Mouse (Mus musculus) embryonic facial prominence, embryonic 15.5 days (tissue): Measurements from ENCODE around the gene Tmem82. TPM values are rescaled to one million over a fixed set of nuclear protein-coding genes. Genes with fewer than 3 reads are reported as not detected.
"Not testable (repeated sequence)": the region's sequence is repeated elsewhere in the genome, so short reads cannot be mapped to it uniquely, and the experiment has no call there.

ENCODE experiments used
- ATAC-seq: fragments of 200-750 bp; cut with Nextera tagmentation; 2 replicates; pipeline ENCODE4 v1.8.0; 2017; ENCODE audit warnings: low read depth, moderate TSS enrichment; ENCODE audit not compliant: insufficient number of reproducible peaks, low FRiP score, low TSS enrichment
- H3K27ac ChIP-seq: fragments of 300-500 bp; sonication (generic); replicated peaks from 2 replicates; pipeline ENCODE4 v1.5.1; 2015; ENCODE audit warnings: mild to moderate bottlenecking, inconsistent platforms
- H3K27me3 ChIP-seq: fragments of 300-500 bp; sonication (generic); 2 replicates; pipeline ENCODE4 v1.6.1; 2015; ENCODE audit warnings: inconsistent platforms
- H3K36me3 ChIP-seq: fragments of 300-500 bp; sonication (generic); 2 replicates; pipeline ENCODE4 v1.6.1; 2015; ENCODE audit warnings: mild to moderate bottlenecking, inconsistent platforms
- H3K4me1 ChIP-seq: fragments of 300-500 bp; sonication (generic); 2 replicates; pipeline ENCODE4 v1.6.1; 2015; ENCODE audit warnings: inconsistent platforms
- H3K4me2 ChIP-seq: fragments of 300-500 bp; sonication (generic); replicated peaks from 2 replicates; pipeline ENCODE4 v1.6.1; 2015; ENCODE audit warnings: mild to moderate bottlenecking, inconsistent platforms
- H3K4me3 ChIP-seq: fragments of 300-500 bp; sonication (generic); replicated peaks from 2 replicates; pipeline ENCODE4 v1.5.1; 2015; ENCODE audit warnings: mild to moderate bottlenecking, inconsistent platforms
- H3K9ac ChIP-seq: fragments of 300-500 bp; sonication (generic); 2 replicates; pipeline ENCODE4 v1.6.1; 2015; ENCODE audit warnings: inconsistent platforms
- H3K9me3 ChIP-seq: fragments of 300-500 bp; sonication (generic); replicated peaks from 2 replicates; pipeline ENCODE4 v1.6.1; 2016; ENCODE audit warnings: inconsistent platforms
- WGBS: fragments of 180-500 bp; shearing (Covaris S2); methylation state at CpG from one replicate; pipeline ENCODE4 v1.1.7; 2015; 5-methylcytosine and 5-hydroxymethylcytosine counted together
- polyA plus RNA-seq: library from polyadenylated mRNA; unstranded; fragments of >200 nt; fragmentation: Nextera tagmentation; extraction: Ambion mirVana; gene quantifications from 2 replicates; pipeline ENCODE4 v1.2.1, GENCODE M21; 2015

Tmem82 gene
- polyA plus RNA-seq, 1 experiment from 2014 or later = 0.48 TPM

GRCm38 (mm10) chr4:141572668-141573358, 45.6 kb downstream of the Tmem82 start:
- 72% methylated on average over 7 of the region's 7 CpGs for WGBS
- ATAC-seq = no peak

GRCm38 (mm10) chr4:141571934-141572333, 46.5 kb downstream of the Tmem82 start:
- Histone ChIP-seq H3K27me3 (no peaks in the 10 kb centered on the region), H3K9ac (no peak overlapping the region), H3K4me2 (no peak overlapping the region), H3K4me3 (no peak overlapping the region), H3K27ac (no peak overlapping the region), H3K36me3 (0 out of 2 replicates have a peak, but pooled peaks cover 3% of the 10 kb centered on the region), H3K9me3 (no peaks in the 10 kb centered on the region), H3K4me1 (peaks cover 5% of the 10 kb centered on the region)
- no peak for ATAC-seq
- WGBS = 68% methylated on average over 10 of the region's 10 CpGs

More at GRCm38 (mm10) chr4:141572668-141573358, 45.6 kb downstream of the Tmem82 start:
- peaks cover 5% of the 10 kb centered on the region for H3K4me1 ChIP-seq
- H3K9ac ChIP-seq = no peak overlapping the region
- no peaks in the 10 kb centered on the region for H3K9me3 ChIP-seq
- H3K4me2 ChIP-seq = no peak overlapping the region
- H3K4me3 ChIP-seq = no peak overlapping the region
- peaks cover 12% of the 10 kb centered on the region for H3K36me3 ChIP-seq
- no peaks in the 10 kb centered on the region for H3K27me3 ChIP-seq
- H3K27ac ChIP-seq = 0 out of 2 replicates have a peak overlapping the region, but pooled peaks have one; percentile 41

- ATAC-seq = no peak
- H3K4me3 ChIP-seq = no peak overlapping the region
- H3K27me3 ChIP-seq = no peaks in the 10 kb centered on the region
- no peak overlapping the region for H3K4me2 ChIP-seq
- no peaks in the 10 kb centered on the region for H3K9me3 ChIP-seq
- H3K27ac ChIP-seq = no peak overlapping the region
- no peaks in the 10 kb centered on the region for H3K36me3 ChIP-seq
- WGBS = 63% methylated on average over 6 of the region's 6 CpGs
- peaks cover 5% of the 10 kb centered on the region for H3K4me1 ChIP-seq
- no peak overlapping the region for H3K9ac ChIP-seq
These were observed 47.1 kb downstream of the Tmem82 start for GRCm38 (mm10) chr4:141571337-141571739.

GRCm38 (mm10) chr4:141570821-141571220, 47.6 kb downstream of the Tmem82 start:
- Histone ChIP-seq H3K27ac (no peak overlapping the region), H3K36me3 (no peaks in the 10 kb centered on the region), H3K4me1 (peaks cover 5% of the 10 kb centered on the region), H3K4me3 (no peak overlapping the region), H3K9ac (no peak overlapping the region), H3K4me2 (no peak overlapping the region), H3K27me3 (no peaks in the 10 kb centered on the region), H3K9me3 (no peaks in the 10 kb centered on the region)
- 83% methylated on average over 1 of the region's 1 CpGs for WGBS
- no peak for ATAC-seq

GRCm38 (mm10) chr4:141570004-141570403, 48.4 kb downstream of the Tmem82 start:
- H3K4me2 ChIP-seq = no peak overlapping the region
- 59% methylated on average over 6 of the region's 6 CpGs for WGBS
- H3K9me3 ChIP-seq = no peaks in the 10 kb centered on the region
- H3K27ac ChIP-seq = no peak overlapping the region
- peaks cover 9% of the 10 kb centered on the region for H3K4me1 ChIP-seq
- H3K36me3 ChIP-seq = no peaks in the 10 kb centered on the region
- ATAC-seq = no peak
- H3K4me3 ChIP-seq = no peak overlapping the region
- no peak overlapping the region for H3K9ac ChIP-seq
- no peaks in the 10 kb centered on the region for H3K27me3 ChIP-seq

- no peak for ATAC-seq
- Histone ChIP-seq H3K27me3 (no peaks in the 10 kb centered on the region), H3K4me2 (no peak overlapping the region), H3K27ac (no peak overlapping the region), H3K9me3 (no peaks in the 10 kb centered on the region), H3K4me3 (no peak overlapping the region), H3K4me1 (peaks cover 10% of the 10 kb centered on the region), H3K36me3 (no peaks in the 10 kb centered on the region), H3K9ac (no peak overlapping the region)
- 75% methylated on average over 5 of the region's 5 CpGs for WGBS
These were observed 49.5 kb downstream of the Tmem82 start for GRCm38 (mm10) chr4:141568966-141569365.

- not testable (repeated sequence) for H3K27ac ChIP-seq, H3K9ac ChIP-seq, H3K9me3 ChIP-seq, H3K4me2 ChIP-seq, H3K4me3 ChIP-seq, H3K36me3 ChIP-seq, H3K27me3 ChIP-seq, ATAC-seq
- H3K4me1 ChIP-seq = peaks cover 10% of the 10 kb centered on the region
- 85% methylated on average over 7 of the region's 7 CpGs for WGBS
These were observed 51.3 kb downstream of the Tmem82 start for GRCm38 (mm10) chr4:141567174-141567573.

- ATAC-seq = no peak
- Histone ChIP-seq H3K27me3 (no peaks in the 10 kb centered on the region), H3K9ac (no peak overlapping the region), H3K27ac (peak overlapping the region; percentile 88; the same call in 1 of the 2 replicates), H3K9me3 (no peaks in the 10 kb centered on the region), H3K36me3 (no peaks in the 10 kb centered on the region), H3K4me3 (no peak overlapping the region), H3K4me2 (no peak overlapping the region), H3K4me1 (peaks cover 13% of the 10 kb centered on the region)
- WGBS = 91% methylated on average over 6 of the region's 6 CpGs
These were observed 52.2 kb downstream of the Tmem82 start for GRCm38 (mm10) chr4:141566187-141566586.

GRCm38 (mm10) chr4:141565325-141565724, 53.1 kb downstream of the Tmem82 start:
- H3K4me3 ChIP-seq = no peak overlapping the region
- WGBS = 17% methylated on average over 7 of the region's 7 CpGs
- peak; percentile 64 for ATAC-seq

GRCm38 (mm10) chr4:141564660-141565059, 53.8 kb downstream of the Tmem82 start:
- no peak for ATAC-seq
- H3K4me2 ChIP-seq = no peak overlapping the region
- no peaks in the 10 kb centered on the region for H3K36me3 ChIP-seq
- peak overlapping the region; percentile 51; the same call in 1 of the 2 replicates for H3K27ac ChIP-seq
- peaks cover 19% of the 10 kb centered on the region for H3K4me1 ChIP-seq
- H3K9me3 ChIP-seq = no peaks in the 10 kb centered on the region
- 72% methylated on average over 3 of the region's 3 CpGs for WGBS
- H3K9ac ChIP-seq = no peak overlapping the region
- no peaks in the 10 kb centered on the region for H3K27me3 ChIP-seq
- no peak overlapping the region for H3K4me3 ChIP-seq

More at GRCm38 (mm10) chr4:141565325-141565724, 53.1 kb downstream of the Tmem82 start:
- Histone ChIP-seq H3K9ac (no peak overlapping the region), H3K36me3 (no peaks in the 10 kb centered on the region), H3K9me3 (no peaks in the 10 kb centered on the region), H3K27ac (peak overlapping the region; percentile 88), H3K27me3 (no peaks in the 10 kb centered on the region), H3K4me2 (no peak overlapping the region), H3K4me1 (peaks cover 14% of the 10 kb centered on the region)

GRCm38 (mm10) chr4:141564209-141564608, 54.2 kb downstream of the Tmem82 start:
- no peak overlapping the region for H3K9ac ChIP-seq
- no peak overlapping the region for H3K4me2 ChIP-seq
- no peaks in the 10 kb centered on the region for H3K36me3 ChIP-seq
- no peaks in the 10 kb centered on the region for H3K27me3 ChIP-seq
- WGBS = 94% methylated on average over 4 of the region's 4 CpGs
- H3K9me3 ChIP-seq = no peaks in the 10 kb centered on the region
- peaks cover 24% of the 10 kb centered on the region for H3K4me1 ChIP-seq
- no peak overlapping the region for H3K4me3 ChIP-seq
- ATAC-seq = no peak
- no peak overlapping the region for H3K27ac ChIP-seq
